Mouse (Mus musculus): ENCODE data around the gene Hspe1.
"Not testable (repeated sequence)": the region's sequence is repeated elsewhere in the genome, so short reads cannot be mapped to it uniquely, and the experiment has no call there.

Hspe1 gene

DNA sequence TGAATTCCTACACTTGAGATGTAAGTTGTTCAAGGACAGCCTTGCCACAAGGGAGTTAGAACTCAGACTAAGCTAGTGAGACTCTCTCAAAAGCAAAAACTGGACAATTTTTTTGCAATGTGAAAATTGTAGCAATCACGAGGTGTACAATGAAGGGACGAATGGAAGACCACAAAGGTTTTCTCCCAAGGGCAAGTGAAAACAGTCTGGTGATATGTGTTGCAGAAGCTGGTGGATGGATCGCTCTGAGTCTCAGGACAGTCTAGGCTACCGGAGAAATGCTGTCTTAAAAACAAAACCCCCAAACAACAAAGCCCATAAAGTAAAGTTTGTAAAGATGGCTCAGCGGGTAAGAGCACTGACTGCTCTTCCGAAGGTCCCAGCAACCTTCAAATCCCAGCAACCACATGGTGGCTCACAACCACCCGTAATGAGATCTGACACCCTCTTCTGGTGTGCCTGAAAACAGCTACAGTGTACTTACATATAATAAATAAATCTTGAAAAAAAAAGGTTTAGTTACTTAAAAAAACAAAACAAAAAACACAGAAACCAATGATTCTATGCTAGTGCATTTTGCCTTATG, 2.1 kb upstream of the Hspe1 start:
- no peak for DNase-seq (ENCODE audit: low spot score in 2 of 2)

DNA sequence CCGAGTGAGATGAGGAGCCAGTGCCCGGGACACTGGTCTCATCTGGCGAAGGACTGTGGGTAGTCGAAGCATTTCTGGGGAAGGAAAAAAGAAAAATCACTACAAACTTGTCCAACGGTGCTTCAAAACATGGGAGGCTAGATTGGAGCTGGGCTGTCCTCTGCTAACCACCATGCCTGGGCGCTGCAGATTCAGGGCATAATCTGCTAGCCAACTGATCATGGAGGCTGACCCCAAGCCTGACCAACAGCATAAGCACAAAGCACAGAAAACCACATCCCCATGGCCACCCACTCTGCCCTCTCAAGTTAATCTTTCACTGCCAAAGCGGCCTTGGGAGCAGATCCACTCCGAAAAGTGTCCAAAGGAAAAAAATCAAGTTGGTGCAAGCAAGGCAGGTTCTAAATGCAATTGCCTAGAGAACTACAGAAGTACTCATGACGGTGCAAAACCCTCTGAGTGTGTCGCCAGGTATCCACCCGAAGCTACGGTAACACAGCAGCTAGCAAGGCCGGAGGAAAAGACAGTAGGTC, 998 bp upstream of the Hspe1 start:
- no peak for DNase-seq (ENCODE audit: low spot score in 2 of 2)

DNA sequence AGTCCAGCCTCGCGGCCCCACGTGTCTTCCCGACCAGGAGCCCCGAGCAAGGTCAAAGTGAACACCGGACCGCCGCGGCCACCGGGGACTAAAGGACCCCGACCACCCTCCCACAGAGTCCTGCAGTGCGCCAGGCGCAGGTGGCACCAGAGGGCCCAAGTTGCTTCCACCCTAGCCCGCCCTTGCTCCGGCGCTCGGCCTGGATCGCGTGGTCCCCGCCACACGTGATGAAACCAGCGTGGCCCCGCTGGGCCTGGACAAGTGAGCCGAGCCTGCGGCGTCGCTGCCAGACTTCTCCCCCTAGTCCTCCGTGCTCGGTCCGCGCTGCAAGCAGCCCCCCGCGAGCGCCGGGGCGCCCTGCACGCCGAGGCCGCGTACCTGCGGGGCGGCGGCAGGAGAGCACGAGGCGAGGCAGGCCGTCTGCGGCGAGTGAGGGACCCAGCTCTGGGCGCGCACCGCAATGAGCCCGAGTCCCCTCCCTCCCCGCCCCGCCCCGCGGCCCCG, 479 bp upstream of the Hspe1 start:
- peak; percentile 13 to 57 for DNase-seq (ENCODE audit: low spot score in 2 of 2)

DNA sequence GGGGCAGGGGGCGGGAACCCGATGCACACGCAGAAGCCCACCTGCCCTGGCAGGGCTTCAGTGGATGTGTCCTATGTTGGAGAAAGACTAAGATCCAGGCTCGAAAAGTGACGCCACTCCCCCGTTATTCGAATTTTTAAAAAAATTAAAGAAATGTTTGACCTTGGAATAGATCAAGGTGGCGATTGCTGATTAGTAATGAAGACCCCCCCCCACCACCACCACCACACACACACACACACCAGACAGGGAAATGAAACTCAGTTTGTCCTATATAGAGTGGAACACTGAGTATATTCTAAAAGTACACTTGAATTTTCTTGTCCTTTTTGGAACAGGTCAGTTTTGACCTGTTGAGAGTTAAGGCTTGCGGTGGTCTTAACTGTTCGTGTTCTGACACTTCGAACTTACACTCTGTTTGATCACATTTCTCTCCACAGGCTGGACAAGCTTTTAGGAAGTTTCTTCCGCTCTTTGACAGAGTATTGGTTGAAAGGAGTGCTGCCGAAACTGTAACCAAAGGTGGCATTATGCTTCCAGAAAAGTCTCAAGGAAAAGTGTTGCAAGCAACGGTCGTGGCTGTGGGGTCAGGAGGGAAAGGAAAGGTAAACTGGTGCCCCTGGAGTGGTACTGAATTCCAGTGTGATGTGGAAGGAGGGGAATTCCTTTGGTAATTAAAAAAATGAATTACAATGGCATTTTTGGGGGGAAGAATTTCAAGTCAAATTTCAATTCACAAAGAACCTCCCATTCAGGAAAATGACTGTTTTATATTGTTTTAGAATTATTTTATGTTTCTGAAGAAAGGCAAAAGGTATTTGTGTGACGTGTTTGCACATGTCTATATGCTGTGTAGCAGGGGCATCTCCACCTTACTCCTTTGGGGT, 922 bp downstream of the Hspe1 start:
- DNase-seq (ENCODE audit: low spot score in 2 of 2), result no peak

DNA sequence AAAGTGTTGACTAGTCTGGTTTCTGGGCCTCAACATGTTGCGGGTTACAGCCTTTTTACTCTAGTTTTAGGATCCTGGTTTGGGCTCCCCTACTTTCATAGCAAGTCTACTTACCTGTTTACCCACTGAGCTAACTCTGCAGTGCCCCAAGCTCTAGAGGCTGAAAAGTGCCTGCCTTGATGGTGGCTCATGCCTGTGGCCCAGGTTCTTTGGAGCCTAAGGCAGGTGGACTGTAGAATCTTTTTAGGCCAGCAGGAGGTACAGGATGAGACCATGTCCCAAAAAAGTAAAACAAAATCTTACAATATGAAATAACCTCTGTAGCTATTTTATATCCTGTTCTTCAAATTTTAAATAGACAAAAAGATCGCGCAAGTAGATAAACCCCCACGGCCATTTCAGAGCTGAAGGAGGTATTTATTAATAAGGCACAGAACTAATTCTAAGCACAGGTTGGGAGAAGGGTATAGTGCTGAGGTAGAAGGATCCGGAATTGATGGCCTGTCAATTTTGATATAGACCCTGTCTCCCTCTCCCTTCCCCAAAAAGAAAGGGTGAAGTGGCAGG, 1.6 kb downstream of the Hspe1 start:
- no peak for DNase-seq (ENCODE audit: low spot score in 2 of 2)

DNA sequence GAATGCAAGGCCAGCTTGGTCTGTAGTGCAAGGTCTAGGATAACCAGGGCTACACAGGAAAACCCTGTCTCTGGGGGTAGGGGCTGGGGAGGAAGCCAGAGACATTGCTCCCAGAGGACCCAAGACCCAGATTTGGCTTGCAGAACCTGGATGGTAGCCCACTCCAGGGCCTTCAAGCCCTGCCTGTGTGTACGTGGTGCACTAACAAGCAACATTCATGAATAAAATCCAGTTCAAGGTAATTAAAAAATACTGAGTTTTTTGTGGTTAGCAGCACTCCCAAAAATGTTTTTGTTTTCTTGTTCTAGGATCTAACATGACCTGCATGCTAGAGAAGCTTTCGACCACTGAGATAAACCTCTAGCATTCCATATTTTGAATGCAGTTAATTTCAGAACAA, 4.1 kb downstream of the Hspe1 start:
- no peak for DNase-seq (ENCODE audit: low spot score in 2 of 2)

DNA sequence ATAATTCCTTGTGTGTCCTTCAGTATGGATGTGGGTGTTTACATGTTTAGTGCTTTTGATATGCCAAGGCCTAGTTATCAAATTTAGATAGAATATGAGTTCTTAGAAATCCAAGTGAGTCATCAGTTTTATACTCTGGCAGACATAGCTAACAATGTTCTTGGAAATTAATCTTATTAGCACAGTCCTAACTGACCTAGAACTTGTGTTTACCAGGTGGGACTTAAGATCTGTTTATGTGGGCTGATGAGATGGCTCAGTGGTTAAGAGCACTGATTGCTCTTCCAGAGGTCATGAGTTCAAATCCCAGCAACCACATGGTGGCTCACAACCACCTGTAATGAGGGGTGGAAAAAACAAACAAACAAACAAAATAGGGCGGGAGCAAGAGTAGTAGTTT, 4.5 kb downstream of the Hspe1 start:
- no peak for DNase-seq (ENCODE audit: low spot score in 2 of 2)

DNA sequence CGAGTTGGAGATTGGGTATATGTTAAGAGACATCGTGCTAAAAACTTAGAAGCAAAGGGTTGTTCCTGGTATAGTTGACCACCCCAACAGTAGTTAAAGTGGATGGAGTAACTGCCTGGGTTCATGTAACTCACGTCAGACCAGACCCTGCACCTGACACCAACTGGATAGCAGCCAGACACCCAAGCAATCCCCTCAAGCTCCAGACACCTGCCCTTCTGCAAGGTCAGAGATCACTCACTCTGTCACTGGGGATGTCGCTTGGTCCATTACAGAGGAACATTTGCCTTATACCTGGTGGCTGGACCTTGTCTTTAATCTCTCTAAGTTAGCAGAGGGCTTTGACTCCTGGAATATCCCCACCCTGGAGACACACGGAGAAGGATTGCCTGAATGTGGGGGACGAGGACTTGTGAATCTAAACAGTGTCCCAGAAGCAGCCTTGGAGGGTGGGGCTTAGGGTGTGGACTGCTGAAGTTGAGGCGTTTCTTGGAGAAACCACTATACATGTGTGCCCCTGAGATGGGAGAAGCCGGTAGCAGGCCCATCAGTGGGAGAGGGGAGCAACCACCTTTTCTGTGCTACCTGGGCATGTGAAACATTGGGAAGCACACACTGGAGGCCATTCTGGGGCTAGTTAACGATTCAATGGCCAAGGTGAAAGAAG, 19.1 kb downstream of the Hspe1 start:
- DNase-seq (ENCODE audit: low spot score in 2 of 2), result no peak

DNA sequence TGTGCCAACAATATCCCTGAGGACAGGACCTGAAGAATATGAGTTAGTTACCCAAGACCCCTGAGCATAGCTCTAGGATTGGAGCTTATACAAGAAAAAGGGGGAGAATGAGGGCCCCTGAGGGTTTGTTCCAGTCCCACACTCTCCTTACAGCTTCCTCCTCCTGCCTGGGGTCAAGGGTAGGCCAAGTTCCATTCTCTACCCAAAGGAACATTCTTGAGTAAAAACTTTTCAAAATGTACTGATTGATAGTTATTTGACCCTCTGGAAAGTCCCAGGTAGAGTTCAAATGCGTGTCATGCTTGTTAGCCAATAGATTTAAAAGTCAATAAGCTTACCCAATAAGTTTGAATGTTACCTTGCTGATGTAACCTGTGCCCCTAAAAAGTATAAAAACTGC, 19.7 kb downstream of the Hspe1 start:
- no peak for DNase-seq (ENCODE audit: low spot score in 2 of 2)

DNA sequence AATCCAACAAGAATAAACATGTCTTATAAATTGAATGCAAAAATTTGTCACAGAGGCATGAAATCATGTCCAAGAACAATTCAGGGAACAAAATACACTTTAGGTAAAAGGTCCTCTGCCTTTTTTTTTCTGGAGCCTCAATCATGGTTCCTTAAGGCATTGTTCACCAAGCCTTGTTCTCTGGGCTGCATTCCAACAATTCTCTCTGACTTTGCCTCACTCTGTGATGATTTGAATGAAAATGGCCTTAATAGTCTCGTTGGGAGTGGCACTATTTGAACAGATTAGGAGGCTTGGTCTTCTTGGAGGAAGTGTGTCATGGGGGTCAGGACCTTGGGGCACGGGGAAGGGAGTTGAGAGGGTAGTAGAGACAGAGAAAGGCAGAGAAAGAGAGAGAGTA, 20.5 kb downstream of the Hspe1 start:
- DNase-seq (ENCODE audit: low spot score in 2 of 2), result no peak

DNA sequence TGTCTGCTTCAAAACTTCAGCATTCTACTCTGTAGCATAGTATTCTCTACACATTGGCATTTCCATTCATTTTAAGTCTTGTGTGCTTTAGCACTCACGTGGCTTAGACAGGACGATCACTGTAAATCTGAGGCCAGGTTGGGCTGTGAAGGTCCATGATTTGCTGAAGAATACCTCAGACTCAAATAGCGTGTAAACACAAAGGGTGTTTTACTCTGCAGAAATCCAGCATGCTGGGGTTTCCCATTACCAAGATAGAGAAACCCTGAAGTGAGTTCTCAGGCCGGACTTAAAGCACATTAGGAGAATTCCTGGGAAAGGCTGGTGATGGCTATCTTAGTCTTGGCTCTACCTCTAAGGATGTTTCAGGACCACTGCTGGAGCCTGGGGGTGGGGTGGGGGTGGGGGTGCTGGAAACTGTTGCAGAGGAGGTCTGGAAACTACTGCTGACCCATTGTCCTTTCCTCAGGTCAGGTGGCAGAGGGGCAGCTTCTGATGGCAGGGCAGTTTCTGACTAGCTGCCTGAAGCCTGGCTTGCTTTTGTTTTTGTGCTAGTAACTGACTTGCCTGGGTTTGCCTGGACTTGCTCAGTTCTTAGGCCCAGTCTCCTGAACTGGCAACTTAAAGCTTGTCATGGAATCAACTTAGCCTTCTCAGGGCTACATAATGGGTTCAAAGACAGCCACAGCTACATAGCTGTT, 21.3 kb downstream of the Hspe1 start:
- no peak for DNase-seq (ENCODE audit: low spot score in 2 of 2)

DNA sequence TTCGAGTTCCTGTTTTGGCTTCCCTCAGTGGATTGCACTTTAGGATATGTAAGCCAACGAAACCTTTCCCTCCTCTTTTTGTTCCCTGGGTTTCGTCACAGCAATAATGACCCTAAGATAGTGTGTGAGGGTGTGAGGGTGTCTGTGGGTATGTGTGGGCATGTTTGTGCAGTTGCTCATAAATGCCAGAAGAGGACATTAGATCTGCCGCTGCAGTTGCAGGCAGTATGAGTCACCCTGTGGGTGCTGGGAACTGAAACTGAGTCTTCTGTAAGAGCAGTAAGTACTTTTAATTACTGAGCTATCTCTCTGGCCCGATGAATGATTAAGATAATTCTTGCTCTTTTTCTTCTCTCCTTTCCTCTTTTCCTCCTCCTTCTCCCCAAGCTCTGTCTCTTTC, 35.1 kb downstream of the Hspe1 start:
- no peak for DNase-seq (ENCODE audit: low spot score in 2 of 2)

DNA sequence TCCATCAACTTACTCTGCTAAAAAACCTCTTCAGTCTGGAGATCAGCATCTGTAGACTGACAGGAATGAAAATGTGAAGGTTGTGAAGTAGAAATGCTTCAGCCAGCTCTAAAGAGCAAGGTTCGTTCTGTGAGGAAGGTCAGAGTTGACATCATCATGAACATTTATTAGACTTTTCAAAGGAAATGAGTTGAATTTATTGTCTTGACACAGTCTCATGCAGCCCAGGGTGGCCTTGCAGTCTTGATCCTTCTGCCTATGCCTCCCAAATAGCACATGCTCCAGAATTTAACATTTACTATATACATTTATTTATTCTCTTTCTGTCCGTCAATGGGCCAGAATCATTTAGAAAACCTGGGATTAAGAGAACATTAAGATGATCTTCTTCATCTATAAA, 35.6 kb downstream of the Hspe1 start:
- no peak for DNase-seq (ENCODE audit: low spot score in 2 of 2)

DNA sequence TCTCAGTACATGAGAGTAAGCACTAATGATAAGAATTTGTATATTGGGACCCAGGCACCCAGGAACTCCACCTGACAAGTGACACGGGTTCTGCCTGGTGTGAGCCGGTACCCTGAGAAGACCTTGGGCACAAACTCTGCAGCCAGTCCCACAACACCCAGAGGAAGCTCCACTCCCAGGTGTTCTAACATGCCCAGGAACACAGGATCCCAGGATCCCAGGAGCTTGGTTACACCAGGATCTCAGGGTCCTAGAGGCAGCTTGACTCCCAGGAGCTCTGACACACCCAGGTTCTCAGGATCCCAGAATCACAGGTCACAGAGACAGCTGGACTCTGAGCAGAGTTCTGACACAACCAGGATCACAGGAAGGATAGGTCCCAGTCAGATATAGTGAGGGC, 36.2 kb downstream of the Hspe1 start:
- DNase-seq (ENCODE audit: low spot score in 2 of 2), result not testable (repeated sequence)

DNA sequence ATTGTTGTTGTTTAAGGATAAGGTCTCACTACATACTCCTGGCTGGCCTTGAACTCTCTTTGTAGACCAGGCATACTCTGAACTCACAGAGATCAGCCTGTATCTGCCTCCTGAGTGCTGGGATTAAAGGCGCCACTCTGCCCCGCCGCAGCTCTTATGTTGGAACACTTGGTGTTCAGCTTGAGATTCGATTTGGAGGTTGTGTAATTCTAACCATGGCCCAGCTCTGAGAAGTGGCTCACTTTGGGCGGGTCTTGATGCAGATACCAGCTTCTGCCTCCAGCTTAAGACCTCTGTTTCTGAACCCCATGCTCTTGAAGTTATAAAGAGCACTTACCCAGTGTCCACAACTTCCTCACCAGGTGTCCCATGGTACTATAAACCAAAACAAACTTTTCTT, 41.8 kb downstream of the Hspe1 start:
- DNase-seq (ENCODE audit: low spot score in 2 of 2), result no peak

DNA sequence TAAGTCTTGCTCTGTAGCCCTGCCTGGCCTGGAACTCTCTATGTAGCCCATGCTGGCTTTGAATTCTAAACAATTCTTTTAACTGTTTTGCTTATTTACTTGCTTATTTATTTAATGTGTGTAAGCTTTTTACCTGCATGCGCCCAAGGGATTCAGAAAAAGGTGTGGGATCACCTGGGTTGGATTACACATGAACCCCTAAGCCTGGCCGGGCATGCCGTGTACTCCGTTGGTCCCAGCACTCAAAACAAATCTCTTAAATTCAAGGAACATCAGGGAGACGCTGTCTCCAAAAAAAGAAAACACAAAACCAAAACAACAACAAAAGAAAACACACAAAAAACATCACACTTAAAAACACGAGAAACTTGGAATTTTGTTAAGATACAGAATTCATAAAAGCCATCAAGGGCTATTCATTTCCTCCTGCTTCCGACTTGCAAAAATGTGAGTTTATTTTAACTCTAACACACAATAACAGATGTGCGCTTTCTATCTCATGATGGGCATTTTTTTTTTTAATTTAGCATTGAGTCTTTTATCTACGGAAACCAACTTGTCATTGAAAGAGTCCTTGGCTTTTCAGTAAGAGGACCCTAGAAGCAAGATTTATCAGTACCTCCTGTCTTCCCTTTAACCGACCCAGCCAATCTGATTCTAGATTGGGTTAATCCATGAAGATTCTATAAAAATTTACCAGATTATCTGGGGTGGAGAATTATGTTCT, 42.4 kb downstream of the Hspe1 start:
- no peak for DNase-seq (ENCODE audit: low spot score in 2 of 2)

DNA sequence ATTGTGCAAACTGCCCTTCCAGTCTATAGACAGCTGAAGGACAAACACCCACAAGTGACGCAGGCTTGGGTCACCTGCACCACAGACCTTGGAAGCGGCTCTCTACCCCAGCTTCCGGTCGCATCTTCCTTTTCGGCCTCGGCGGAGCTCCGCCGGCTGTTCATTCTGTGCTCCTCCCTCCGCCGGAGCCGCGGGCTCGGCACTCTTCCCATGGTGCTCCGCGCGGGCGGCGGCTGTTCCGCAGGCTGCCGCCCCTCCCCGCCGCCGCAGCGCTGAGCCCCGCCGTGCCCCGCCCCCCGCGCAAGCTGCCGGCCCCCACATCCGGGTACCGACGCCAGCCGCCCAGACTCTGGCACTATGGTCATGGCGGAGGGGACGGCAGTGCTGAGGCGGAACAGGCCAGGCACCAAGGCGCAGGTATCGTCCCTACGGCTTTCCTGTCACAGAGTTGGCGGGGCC, 43.0 kb downstream of the Hspe1 start, which contains the start of gene Mob4:
Gene Mob4 (plus strand): TSS at position 289 of the 459 bp plus-strand sequence.
- peak; percentile 74 to 85 for DNase-seq (ENCODE audit: low spot score in 2 of 2)

DNA sequence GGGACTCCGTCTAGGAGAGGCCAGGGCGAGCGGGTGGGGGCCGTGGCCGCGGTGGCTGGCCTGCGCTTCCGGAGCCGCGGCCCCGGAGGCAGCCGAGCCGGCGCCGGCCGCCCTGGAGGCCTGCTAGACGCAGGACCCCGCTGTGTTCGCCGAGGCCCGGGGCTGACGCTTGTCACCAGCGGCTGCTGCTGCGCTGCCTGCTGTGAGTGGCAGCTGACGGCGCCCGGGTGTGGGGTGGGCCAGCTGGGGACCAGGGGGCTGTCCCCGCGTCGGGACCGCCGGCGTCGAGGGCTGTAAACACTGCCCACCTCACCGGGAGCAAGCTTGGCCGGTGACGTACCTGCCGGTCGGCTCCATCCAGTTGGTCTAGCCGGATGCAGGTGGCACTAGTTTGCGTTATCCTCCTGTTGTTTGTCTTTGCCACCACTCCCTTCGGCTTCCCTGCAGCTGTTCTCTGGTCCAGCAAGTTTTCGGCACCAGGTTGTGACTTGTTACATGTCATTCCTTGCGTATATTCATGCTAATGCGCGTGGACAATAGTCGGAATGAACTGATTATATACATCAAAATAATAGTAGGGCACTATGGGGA, 43.6 kb downstream of the Hspe1 start:
- DNase-seq (ENCODE audit: low spot score in 2 of 2), result peak; percentile 15 to 43

DNA sequence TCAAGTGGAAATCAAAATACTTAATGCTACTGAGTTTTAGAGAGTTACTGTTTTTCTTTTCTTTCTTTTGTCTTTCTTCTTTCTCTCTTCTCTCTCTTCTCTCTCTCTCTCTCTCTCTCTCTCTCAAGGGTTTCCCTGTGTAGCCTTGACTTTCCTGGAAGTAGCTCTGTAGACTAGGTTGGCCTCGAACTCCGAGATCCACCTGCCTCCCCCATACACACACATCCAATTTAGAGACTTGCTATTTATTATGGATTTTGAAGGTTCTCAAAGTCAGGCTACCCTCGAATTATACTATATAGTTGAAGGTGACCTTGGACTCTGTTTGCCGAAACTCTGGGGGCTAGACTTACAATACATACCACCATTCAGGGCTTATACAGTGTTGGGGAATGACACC, 44.4 kb downstream of the Hspe1 start:
- DNase-seq (ENCODE audit: low spot score in 2 of 2), result no peak

DNA sequence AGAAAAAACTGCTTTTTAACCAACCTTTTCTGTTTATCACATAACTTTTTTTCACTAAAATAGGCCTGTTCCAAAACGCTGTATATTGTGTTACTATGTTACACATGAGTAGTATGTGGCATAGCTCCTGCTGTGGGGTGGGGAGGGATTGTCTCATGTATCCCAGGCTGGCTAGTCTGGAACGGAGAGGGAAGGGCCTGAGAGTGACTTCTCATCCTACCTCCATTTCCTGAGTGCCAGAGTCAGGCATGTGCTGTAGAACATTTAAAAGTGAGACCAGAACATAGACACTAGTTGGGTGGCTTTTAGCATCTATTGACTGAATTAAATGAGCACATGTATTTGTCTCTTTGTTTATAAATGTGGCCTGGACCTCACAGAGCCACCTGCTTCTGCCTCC, 45.2 kb downstream of the Hspe1 start:
- DNase-seq (ENCODE audit: low spot score in 2 of 2), result no peak

Data from left cerebral cortex, adult 9 months (tissue).